Mouse (Mus musculus): ENCODE results near the gene Uqcrc2. TPM values are rescaled to one million over a fixed set of nuclear protein-coding genes. Genes with fewer than 3 reads are reported as not detected.
A peak's percentile ranks its signal among the peaks of the same experiment; 100 is the strongest.

Uqcrc2 gene
- total and polyA plus RNA-seq, 3 experiments: 229 to 659 (median 338) TPM

DNA sequence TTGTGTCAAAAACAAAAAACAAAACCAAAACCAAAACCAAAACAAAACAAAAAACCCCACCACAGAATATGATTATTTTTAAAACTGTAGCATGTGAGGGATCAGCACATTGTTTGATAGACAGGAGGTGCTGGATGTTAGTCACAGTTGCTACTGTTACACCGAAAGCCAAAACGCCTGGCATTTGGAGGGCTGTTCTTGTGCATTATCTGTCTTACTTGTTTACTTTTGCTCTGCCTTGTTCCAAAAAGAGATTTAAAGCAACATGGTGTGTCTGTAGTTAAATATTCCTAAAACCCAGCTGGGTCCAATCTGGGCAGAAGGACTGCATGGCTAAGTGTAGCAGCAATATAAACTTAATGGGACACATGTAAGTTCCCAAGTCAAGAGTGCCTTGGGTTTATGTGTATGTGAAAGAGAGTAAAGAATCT is 49.8 kb downstream of the Uqcrc2 start:
- no peak overlapping the region for H3K4me3 ChIP-seq (ENCODE audit: control insufficient read depth in 1 of 2, insufficient read depth in 1 of 2, low read depth in 2 of 2, low read length in 2 of 2)
- no peaks in the 10 kb centered on the region for H3K9me3 ChIP-seq (replicated peaks; ENCODE audit: insufficient read depth, low read length)
- TF ChIP-seq ETS1 (IDR thresholded peaks at IDR 0.05; ENCODE audit: low read depth, low read length): no peak
- no peak for TF ChIP-seq POLR2AphosphoS2 (IDR thresholded peaks at IDR 0.05; ENCODE audit: low read length)
- TF ChIP-seq TBP (IDR thresholded peaks at IDR 0.05; ENCODE audit: low read depth, low read length): no peak
- no peak for TF ChIP-seq ELF1 (IDR thresholded peaks at IDR 0.05; ENCODE audit: low read depth, low read length)
- no peak for DNase-seq (ENCODE audit: low read depth, low spot score)
- no peaks in the 10 kb centered on the region for H3K27me3 ChIP-seq (ENCODE audit: control insufficient read depth in 1 of 2, insufficient read depth in 2 of 2, low read length in 2 of 2)
- H3K79me2 ChIP-seq (ENCODE audit: control insufficient read depth, insufficient read depth, low read length, poor library complexity): peaks cover 55% of the 10 kb centered on the region
- no peak overlapping the region for H3K9ac ChIP-seq (ENCODE audit: control insufficient read depth, low read depth, low read length, poor library complexity, severe bottlenecking)
- H3K4me1 ChIP-seq (ENCODE audit: control insufficient read depth in 1 of 2, insufficient read depth in 2 of 2, low read length in 2 of 2): peaks cover 12 to 20% of the 10 kb centered on the region in 2 experiments
- peaks cover 0 to 27% of the 10 kb centered on the region in 2 experiments; a peak in 2 of 4 replicates for H3K36me3 ChIP-seq (ENCODE audit: control insufficient read depth in 1 of 2, insufficient read depth in 2 of 2, low read length in 2 of 2)
- no peak overlapping the region for H3K27ac ChIP-seq (ENCODE audit: control insufficient read depth, low read depth, low read length)

- Histone ChIP-seq H3K79me2 (ENCODE audit: control insufficient read depth, insufficient read depth, low read length, poor library complexity) (peaks cover 53% of the 10 kb centered on the region), H3K4me1 (ENCODE audit: control insufficient read depth in 1 of 2, insufficient read depth in 2 of 2, low read length in 2 of 2) (peaks cover 7 to 15% of the 10 kb centered on the region in 2 experiments)
- DNase-seq (ENCODE audit: low read depth, low spot score): no peak
Observed at GRCm38 (mm10) chr7:120685227-120685626, 50.3 kb downstream of the Uqcrc2 start.

GRCm38 (mm10) chr7:120690634-120691033 is 55.7 kb downstream of the Uqcrc2 start:
- Histone ChIP-seq H3K9me3 (replicated peaks; ENCODE audit: insufficient read depth, low read length) (no peaks in the 10 kb centered on the region), H3K27me3 (ENCODE audit: control insufficient read depth in 1 of 2, insufficient read depth in 2 of 2, low read length in 2 of 2) (no peaks in the 10 kb centered on the region), H3K27ac (ENCODE audit: control insufficient read depth, low read depth, low read length) (no peak overlapping the region), H3K4me1 (ENCODE audit: control insufficient read depth in 1 of 2, insufficient read depth in 2 of 2, low read length in 2 of 2) (peaks cover 3 to 4% of the 10 kb centered on the region in 2 experiments), H3K9ac (ENCODE audit: control insufficient read depth, low read depth, low read length, poor library complexity, severe bottlenecking) (no peak overlapping the region), H3K4me3 (ENCODE audit: control insufficient read depth in 1 of 2, insufficient read depth in 1 of 2, low read depth in 2 of 2, low read length in 2 of 2) (no peak overlapping the region), H3K79me2 (ENCODE audit: control insufficient read depth, insufficient read depth, low read length, poor library complexity) (peaks cover 29% of the 10 kb centered on the region; the same call in 1 of the 2 replicates), H3K36me3 (ENCODE audit: control insufficient read depth in 1 of 2, insufficient read depth in 2 of 2, low read length in 2 of 2) (peaks cover 2 to 7% of the 10 kb centered on the region in 2 experiments)
- TF ChIP-seq SMC3 (IDR thresholded peaks at IDR 0.05; ENCODE audit: low read depth, low read length): peak; percentile 39
- no peak for TF ChIP-seq POLR2AphosphoS2 (IDR thresholded peaks at IDR 0.05; ENCODE audit: low read length)
- peak; percentile 45 to 69 (median 49) for TF ChIP-seq CTCF (IDR thresholded peaks at IDR 0.05 in 2 of 3, conservative IDR thresholded peaks at IDR 0.05 in 1 of 3; ENCODE audit: control insufficient read depth in 1 of 3, insufficient read depth in 1 of 3, low read depth in 2 of 3, low read length in 3 of 3, poor library complexity in 1 of 3, severe bottlenecking in 1 of 3)
- peak; percentile 9 for TF ChIP-seq RAD21 (IDR thresholded peaks at IDR 0.05; ENCODE audit: low read depth, low read length)
- DNase-seq (ENCODE audit: low read depth, low spot score): peak; percentile 68

More at GRCm38 (mm10) chr7:120685227-120685626, 50.3 kb downstream of the Uqcrc2 start:
- TF ChIP-seq JUND (IDR thresholded peaks at IDR 0.05; ENCODE audit: low read depth, low read length) (no peak), POLR2AphosphoS5 (IDR thresholded peaks at IDR 0.05; ENCODE audit: borderline replicate concordance, low read depth, low read length) (no peak), ELF1 (IDR thresholded peaks at IDR 0.05; ENCODE audit: low read depth, low read length) (no peak)
- Histone ChIP-seq H3K9me3 (replicated peaks; ENCODE audit: insufficient read depth, low read length) (no peaks in the 10 kb centered on the region), H3K27me3 (ENCODE audit: control insufficient read depth in 1 of 2, insufficient read depth in 2 of 2, low read length in 2 of 2) (no peaks in the 10 kb centered on the region), H3K4me3 (ENCODE audit: control insufficient read depth in 1 of 2, insufficient read depth in 1 of 2, low read depth in 2 of 2, low read length in 2 of 2) (no peak overlapping the region), H3K36me3 (ENCODE audit: control insufficient read depth in 1 of 2, insufficient read depth in 2 of 2, low read length in 2 of 2) (peaks cover 0 to 23% of the 10 kb centered on the region in 2 experiments; a peak in 2 of 4 replicates), H3K9ac (ENCODE audit: control insufficient read depth, low read depth, low read length, poor library complexity, severe bottlenecking) (no peak overlapping the region), H3K27ac (ENCODE audit: control insufficient read depth, low read depth, low read length) (no peak overlapping the region)
